Mouse (Mus musculus) intestine, postnatal 0 days (tissue): ENCODE measurements around the gene Kmt5b. TPM values are rescaled to one million over a fixed set of nuclear protein-coding genes. Genes with fewer than 3 reads are reported as not detected.

Experiments
- ATAC-seq: fragments of 200-750 bp; cut with Nextera tagmentation; 2 replicates; pipeline ENCODE4 v1.8.0; 2017; ENCODE audit warnings: mild to moderate bottlenecking, moderate TSS enrichment, moderate library complexity
- H3K27ac ChIP-seq: fragments of 300-500 bp; sonication (generic); 2 replicates; pipeline ENCODE4 v1.5.1; 2014; ENCODE audit warnings: mild to moderate bottlenecking, low read depth, low read length, moderate library complexity
- H3K27me3 ChIP-seq: fragments of 300-500 bp; sonication (generic); replicated peaks from 2 replicates; pipeline ENCODE4 v1.6.1; 2014; ENCODE audit warnings: low read length, mixed read lengths; ENCODE audit not compliant: control insufficient read depth, insufficient read depth
- H3K36me3 ChIP-seq: fragments of 300-500 bp; sonication (generic); 2 replicates; pipeline ENCODE4 v1.6.1; 2014; ENCODE audit warnings: mild to moderate bottlenecking, moderate library complexity; ENCODE audit not compliant: control insufficient read depth, insufficient read depth
- H3K4me1 ChIP-seq: fragments of 300-500 bp; sonication (generic); replicated peaks from 2 replicates; pipeline ENCODE4 v1.6.1; 2014; ENCODE audit warnings: antibody characterized with exemption, low read length, mixed read lengths; ENCODE audit not compliant: control insufficient read depth, insufficient read depth
- H3K4me2 ChIP-seq: fragments of 300-500 bp; sonication (generic); replicated peaks from 2 replicates; pipeline ENCODE4 v1.6.1; 2014; ENCODE audit warnings: low read depth, mild to moderate bottlenecking, moderate library complexity
- H3K4me3 ChIP-seq: fragments of 300-500 bp; sonication (generic); 2 replicates; pipeline ENCODE4 v1.5.1; 2014; ENCODE audit warnings: low read depth, low read length
- H3K9ac ChIP-seq: fragments of 300-500 bp; sonication (generic); 2 replicates; pipeline ENCODE4 v1.6.1; 2014; ENCODE audit warnings: mild to moderate bottlenecking, low read depth, low read length
- H3K9me3 ChIP-seq: fragments of 300-500 bp; sonication (generic); 2 replicates; pipeline ENCODE4 v1.6.1; 2016; ENCODE audit warnings: mixed run types; ENCODE audit not compliant: control insufficient read depth
- CTCF ChIP-seq: sonication (generic); IDR thresholded peaks from 2 replicates; pipeline ENCODE4 v1.5.1; 2016; ENCODE audit warnings: low read depth, mild to moderate bottlenecking, control low read depth, antibody characterized with exemption, moderate library complexity
- WGBS: fragments of 180-500 bp; shearing (Covaris S2); extraction: QIAGEN DNeasy Blood & Tissue Kit; methylation state at CpG from one replicate; pipeline ENCODE4 v1.1.7; 2014; 5-methylcytosine and 5-hydroxymethylcytosine counted together
- polyA plus RNA-seq: library from polyadenylated mRNA; unstranded; fragments of >200 nt; fragmentation: Nextera tagmentation; extraction: Ambion mirVana; gene quantifications from 2 replicates; pipeline ENCODE4 v1.2.1, GENCODE M21; 2015

Gene Kmt5b
- polyA plus RNA-seq, 1 experiment from 2014 or later, result 10.4 TPM

DNA sequence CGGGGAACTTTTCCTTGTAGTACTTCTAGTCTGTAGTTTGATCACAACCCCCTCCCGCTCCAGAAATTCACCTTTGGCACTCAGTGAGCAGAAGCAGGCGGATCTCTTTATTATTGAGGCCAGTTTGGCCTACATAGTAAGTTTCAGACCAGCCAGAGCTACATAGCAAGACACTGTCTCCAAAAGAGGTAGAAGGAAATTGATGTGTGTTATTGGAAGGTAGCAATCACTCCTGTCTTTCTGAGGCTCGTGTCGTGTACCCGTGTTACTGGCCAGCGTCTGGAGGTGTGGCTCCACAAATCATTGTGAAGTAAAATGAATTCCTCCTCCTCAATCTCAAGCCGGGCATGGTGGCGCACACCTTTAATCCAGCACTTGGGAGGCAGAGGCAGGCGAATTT is 85.9 kb downstream of the Kmt5b start:
- Histone ChIP-seq H3K9ac (peak overlapping the region; percentile 98; the same call in 1 of the 2 replicates), H3K9me3 (no peaks in the 10 kb centered on the region), H3K4me2 (peak overlapping the region; percentile 53), H3K36me3 (no peaks in the 10 kb centered on the region), H3K27me3 (no peaks in the 10 kb centered on the region), H3K4me3 (peak overlapping the region; percentile 93), H3K4me1 (peaks cover 10% of the 10 kb centered on the region; the same call in 1 of the 2 replicates), H3K27ac (peak overlapping the region; percentile 100; the same call in 1 of the 2 replicates)
- WGBS, result 63% methylated on average over 10 of the region's 10 CpGs
- TF ChIP-seq CTCF, result no peak
- ATAC-seq, result no peak

DNA sequence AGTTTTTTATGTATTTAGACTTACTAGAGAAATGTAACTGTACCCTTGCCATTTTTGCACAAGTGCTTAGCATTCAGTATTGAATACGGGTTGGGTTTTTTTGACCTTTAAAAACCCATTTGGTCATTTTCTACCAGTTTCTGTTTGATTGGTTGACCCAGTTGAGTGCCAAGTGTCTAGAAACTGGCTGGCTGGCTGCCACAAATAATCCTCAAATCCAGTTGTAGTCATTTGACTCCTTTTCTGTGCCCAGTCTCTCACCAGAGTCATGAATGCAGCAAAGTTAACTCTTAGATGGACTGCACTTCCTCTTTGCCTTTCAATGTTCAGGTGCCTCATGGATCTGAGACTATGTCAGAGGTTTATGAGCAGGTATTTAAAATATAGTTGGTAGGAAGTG is 86.7 kb downstream of the Kmt5b start:
- Histone ChIP-seq H3K4me3 (peak overlapping the region; percentile 93), H3K9me3 (no peaks in the 10 kb centered on the region), H3K4me2 (peak overlapping the region; percentile 53)

DNA sequence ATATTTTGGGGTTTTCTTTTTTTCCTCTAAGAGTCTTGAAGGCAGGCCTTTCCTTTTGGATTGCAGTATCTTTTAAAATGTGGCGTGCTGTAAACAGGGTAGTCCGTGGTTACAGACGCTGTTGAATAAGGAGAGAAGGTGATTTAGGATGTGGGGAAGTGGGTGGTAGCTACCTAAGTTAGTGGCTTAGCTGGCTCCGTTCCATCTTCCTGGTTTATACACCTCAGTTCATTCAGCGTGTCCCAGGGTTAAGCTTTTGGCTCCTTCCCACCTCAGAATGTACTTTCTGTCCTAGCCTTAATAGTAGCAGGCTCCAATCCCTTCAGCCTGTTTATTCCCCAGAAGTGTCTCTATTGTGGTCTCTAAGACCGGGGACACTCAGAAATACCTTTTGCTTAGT is 87.9 kb downstream of the Kmt5b start:
- no peak for TF ChIP-seq CTCF
- Histone ChIP-seq H3K27ac (no peak overlapping the region), H3K4me2 (peak overlapping the region; percentile 53), H3K36me3 (no peaks in the 10 kb centered on the region), H3K9me3 (no peaks in the 10 kb centered on the region), H3K9ac (no peak overlapping the region), H3K4me3 (peak overlapping the region; percentile 93), H3K4me1 (peaks cover 10% of the 10 kb centered on the region; the same call in 1 of the 2 replicates), H3K27me3 (no peaks in the 10 kb centered on the region)
- 43% methylated on average over 6 of the region's 6 CpGs for WGBS
- ATAC-seq, result no peak

More for the DNA sequence above, 86.7 kb downstream of the Kmt5b start:
- ATAC-seq, result no peak
- peak overlapping the region; percentile 2; the same call in 1 of the 2 replicates for H3K9ac ChIP-seq
- H3K36me3 ChIP-seq, result no peaks in the 10 kb centered on the region
- TF ChIP-seq CTCF, result no peak
- 78% methylated on average over 1 of the region's 1 CpGs for WGBS
- peaks cover 10% of the 10 kb centered on the region; the same call in 1 of the 2 replicates for H3K4me1 ChIP-seq
- no peak overlapping the region for H3K27ac ChIP-seq
- no peaks in the 10 kb centered on the region for H3K27me3 ChIP-seq

DNA sequence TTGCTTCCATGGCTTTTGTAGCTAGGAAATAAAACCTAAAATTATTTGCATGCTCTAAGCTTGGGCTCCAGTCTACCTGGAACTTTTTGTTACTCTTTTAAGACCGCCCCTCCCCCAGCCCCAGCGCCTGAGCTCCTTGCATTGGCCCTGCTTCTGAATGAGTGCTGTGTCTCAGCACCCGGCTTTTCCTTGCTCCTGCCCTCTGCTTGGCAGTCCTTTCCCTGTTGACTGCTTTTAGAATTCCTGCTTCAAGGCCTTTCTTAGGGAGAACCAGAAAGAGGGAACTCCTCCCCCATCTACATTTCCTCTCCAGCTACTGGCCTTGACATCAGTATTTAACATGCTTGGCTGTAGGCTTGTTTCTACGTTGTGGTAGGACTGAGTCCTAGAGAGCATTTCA is 88.4 kb downstream of the Kmt5b start:
- peaks cover 10% of the 10 kb centered on the region; the same call in 1 of the 2 replicates for H3K4me1 ChIP-seq
- no peaks in the 10 kb centered on the region for H3K27me3 ChIP-seq
- no peak overlapping the region for H3K27ac ChIP-seq
- no peak for TF ChIP-seq CTCF
- no peak for ATAC-seq
- H3K9ac ChIP-seq, result no peak overlapping the region
- H3K36me3 ChIP-seq, result no peaks in the 10 kb centered on the region
- WGBS, result 33% methylated on average over 4 of the region's 4 CpGs
- peak overlapping the region; percentile 93 for H3K4me3 ChIP-seq
- H3K9me3 ChIP-seq, result no peaks in the 10 kb centered on the region
- peak overlapping the region; percentile 53 for H3K4me2 ChIP-seq

DNA sequence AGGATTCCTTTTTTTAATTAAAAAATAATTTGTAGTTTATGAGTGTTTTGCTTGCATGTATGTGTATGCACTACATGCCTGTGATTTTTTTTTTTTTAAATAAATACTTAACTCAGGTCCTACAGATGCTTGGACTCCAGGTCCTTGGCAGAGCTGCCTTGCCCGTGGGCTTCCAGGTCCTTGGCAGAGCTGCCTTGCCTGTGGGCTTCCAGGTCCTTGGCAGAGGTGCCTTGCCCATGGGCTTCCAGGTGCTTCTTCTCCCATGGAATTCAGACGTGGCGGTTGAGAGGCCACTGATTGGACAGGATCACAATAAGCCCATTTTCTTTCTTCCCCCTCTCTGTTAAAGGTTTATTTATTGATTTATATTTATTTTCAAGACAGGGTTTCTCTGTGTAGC is 90.0 kb downstream of the Kmt5b start:
- Histone ChIP-seq H3K27me3 (no peaks in the 10 kb centered on the region), H3K36me3 (no peaks in the 10 kb centered on the region), H3K4me3 (no peak overlapping the region), H3K4me1 (peaks cover 5% of the 10 kb centered on the region; the same call in 1 of the 2 replicates), H3K4me2 (peak overlapping the region; percentile 30; the same call in 1 of the 2 replicates), H3K9ac (no peak overlapping the region), H3K27ac (no peak overlapping the region), H3K9me3 (no peaks in the 10 kb centered on the region)
- no peak for ATAC-seq
- TF ChIP-seq CTCF, result no peak
- WGBS, result 75% methylated on average over 3 of the region's 3 CpGs

DNA sequence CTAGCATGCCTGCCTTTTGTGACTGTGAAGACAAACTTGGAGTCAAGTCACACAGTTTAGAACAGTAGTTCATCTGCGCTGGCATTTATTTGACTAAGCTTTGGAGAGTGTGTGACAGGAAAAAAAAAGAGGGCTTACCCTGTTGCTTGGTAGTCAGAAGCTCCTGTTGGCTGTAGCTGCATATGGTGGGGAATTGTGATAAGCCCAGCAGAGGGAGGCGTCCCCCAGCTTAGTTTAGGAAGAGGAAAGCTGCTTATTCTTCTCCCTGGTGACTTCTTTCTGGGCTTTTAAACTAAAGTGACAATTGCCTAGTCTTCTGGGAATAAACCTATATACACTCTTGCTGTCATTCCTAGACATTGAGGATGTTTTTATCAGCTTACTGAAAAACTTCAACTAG is 95.5 kb downstream of the Kmt5b start:
- H3K27ac ChIP-seq, result no peak overlapping the region
- H3K9me3 ChIP-seq, result no peaks in the 10 kb centered on the region
- no peak for TF ChIP-seq CTCF
- H3K4me1 ChIP-seq, result no peaks in the 10 kb centered on the region
- peaks cover 16% of the 10 kb centered on the region for H3K36me3 ChIP-seq
- no peak overlapping the region for H3K4me3 ChIP-seq
- 60% methylated on average over 2 of the region's 2 CpGs for WGBS
- ATAC-seq, result no peak
- no peak overlapping the region for H3K9ac ChIP-seq
- H3K4me2 ChIP-seq, result no peak overlapping the region
- H3K27me3 ChIP-seq, result no peaks in the 10 kb centered on the region

DNA sequence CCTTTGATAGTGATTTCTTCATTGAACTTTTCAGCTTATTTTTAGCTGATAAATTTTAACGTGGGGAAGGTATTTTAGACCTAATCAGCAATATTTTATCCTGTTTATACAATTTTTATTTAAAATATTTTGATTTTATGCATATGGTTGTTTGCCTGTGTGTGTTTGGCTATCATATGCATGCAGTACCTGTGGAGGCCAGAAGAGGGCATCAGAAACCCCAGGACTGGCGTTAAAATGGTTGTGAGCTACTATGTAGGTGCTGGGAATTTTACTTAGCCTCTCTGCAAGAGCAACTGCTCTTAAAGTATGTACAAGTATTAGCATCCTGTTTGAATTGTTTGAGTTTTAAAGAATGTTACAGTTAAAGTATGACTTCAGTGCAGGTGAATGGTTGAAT is 97.7 kb downstream of the Kmt5b start:
- no peaks in the 10 kb centered on the region for H3K4me1 ChIP-seq
- peaks cover 16% of the 10 kb centered on the region for H3K36me3 ChIP-seq
- TF ChIP-seq CTCF, result peak; percentile 57
- 79% methylated on average over 2 of the region's 2 CpGs for WGBS
- H3K27me3 ChIP-seq, result no peaks in the 10 kb centered on the region
- no peak overlapping the region for H3K9ac ChIP-seq
- H3K27ac ChIP-seq, result no peak overlapping the region
- H3K4me2 ChIP-seq, result no peak overlapping the region
- no peaks in the 10 kb centered on the region for H3K9me3 ChIP-seq
- ATAC-seq, result no peak
- no peak overlapping the region for H3K4me3 ChIP-seq

Other genes starting within 250 kb of the Kmt5b start
- 25.7 and 28.5 TPM in 2 replicates for gene Ppp6r3, start 191.7 kb upstream of the Kmt5b start, polyA plus RNA-seq
- gene Lrp5, start 80.9 kb upstream of the Kmt5b start, polyA plus RNA-seq, result 2.8 and 3.2 TPM in 2 replicates
- gene 1810055G02Rik, start 59.1 kb upstream of the Kmt5b start, polyA plus RNA-seq, result 215 and 238 TPM in 2 replicates
- 113 and 155 TPM in 2 replicates for gene Chka, start 84.4 kb downstream of the Kmt5b start, polyA plus RNA-seq
- gene Tcirg1, start 139.7 kb downstream of the Kmt5b start, polyA plus RNA-seq, result 76.2 and 83.0 TPM in 2 replicates
- 303 and 317 TPM in 2 replicates for gene Ndufs8, start 145.4 kb downstream of the Kmt5b start, polyA plus RNA-seq
- 16.1 and 17.4 TPM in 2 replicates for gene Aldh3b1, start 162.4 kb downstream of the Kmt5b start, polyA plus RNA-seq
- gene Unc93b1, start 167.8 kb downstream of the Kmt5b start, polyA plus RNA-seq, result 28.3 and 29.2 TPM in 2 replicates
- not detected in 2 replicates for gene Aldh3b3, start 191.2 kb downstream of the Kmt5b start, polyA plus RNA-seq
- 0.17 and 0.51 TPM in 2 replicates for gene Aldh3b2, start 204.9 kb downstream of the Kmt5b start, polyA plus RNA-seq
- 32.3 and 34.5 TPM in 2 replicates for gene Acy3, start 219.1 kb downstream of the Kmt5b start, polyA plus RNA-seq
- gene Tbx10, start 225.3 kb downstream of the Kmt5b start, polyA plus RNA-seq, result 0.59 and 0.61 TPM in 2 replicates
- gene Nudt8, start 233.2 kb downstream of the Kmt5b start, polyA plus RNA-seq, result 31.7 and 32.9 TPM in 2 replicates
- gene Gm49405, start 233.2 kb downstream of the Kmt5b start, polyA plus RNA-seq, result 0.42 and 0.44 TPM in 2 replicates
- gene Doc2g, start 235.9 kb downstream of the Kmt5b start, polyA plus RNA-seq, result 0.64 and 0.89 TPM in 2 replicates
- gene Ndufv1, start 245.4 kb downstream of the Kmt5b start, polyA plus RNA-seq, result 244 and 255 TPM in 2 replicates